ENCODE assay signal across 22 mouse cellular contexts in the genomic region with DNA sequence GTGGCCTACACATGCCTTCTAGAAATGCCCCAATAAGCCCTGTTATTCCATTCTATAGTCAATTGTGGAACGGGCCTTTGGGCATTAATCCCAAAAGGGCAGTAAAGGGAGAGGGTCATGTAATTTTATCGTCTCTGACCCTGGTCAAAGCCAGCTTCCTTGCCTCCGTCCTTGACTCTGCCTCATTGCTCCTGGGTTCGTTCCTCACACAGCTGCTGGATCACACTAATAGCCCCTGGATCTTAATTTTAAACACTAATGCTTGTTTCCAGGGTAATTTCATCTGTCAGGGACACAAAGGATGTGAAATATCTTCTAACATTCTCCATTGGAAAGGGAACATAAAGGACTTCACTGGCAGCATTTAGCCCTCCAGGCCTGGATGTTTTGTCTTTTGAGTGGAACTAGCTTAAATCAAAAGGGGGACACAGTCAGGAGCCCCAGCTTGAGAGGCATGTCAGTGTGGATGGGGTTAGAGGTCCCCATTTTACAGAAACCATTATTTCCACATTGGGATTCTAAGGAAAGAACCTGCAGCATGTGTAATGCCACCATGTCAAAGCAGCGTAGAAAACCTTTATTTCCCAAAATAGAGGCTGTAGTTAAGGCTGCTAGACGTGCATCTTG.
"Had no signal": no experiment of that assay in that cellular context is flagged by ENCODE, and none has a peak within 500 bp of the region (broad histone marks: within the 10 kb centered on the region; RNA-seq: fewer than 3 reads in every experiment).

No protein-coding gene starts in this region.

- H3K36me3 ChIP-seq: liver, embryonic 15.5 days; lung, embryonic 15.5 days; midbrain, embryonic 10.5 days; midbrain, embryonic 12.5 days had no signal

- H3K27ac ChIP-seq: liver, embryonic 15.5 days; lung, embryonic 15.5 days; macrophage; midbrain, embryonic 10.5 days; midbrain, embryonic 12.5 days had no signal

- H3K9me3 ChIP-seq: liver, embryonic 15.5 days; lung, embryonic 15.5 days; midbrain, embryonic 10.5 days had no signal

- ATAC-seq: liver, postnatal 0 days; lung, postnatal 0 days; midbrain, embryonic 16.5 days had no signal

- H3K4me3 ChIP-seq: liver, embryonic 15.5 days; lung, embryonic 15.5 days; megakaryocyte, embryonic 14.5 days; midbrain, embryonic 10.5 days; midbrain, embryonic 12.5 days; myocyte had no signal

- H3K4me2 ChIP-seq: liver, embryonic 15.5 days; lung, embryonic 15.5 days; midbrain, embryonic 12.5 days had no signal

- DNase-seq: liver, postnatal 0 days; lung, adult 2 months; lung, postnatal 14 days; lung, postnatal 36 days; midbrain, embryonic 14.5 days; retina, postnatal 1 day; right cerebral cortex, adult 18-20 months; right cerebral cortex, postnatal 25 days; right cerebral cortex, postnatal 4 days; spleen, adult 18-20 months; thymus, adult 18-20 months; thymus, postnatal 14 days; thymus, postnatal 36 days had no signal

- H3K27me3 ChIP-seq: liver, embryonic 15.5 days; lung, embryonic 15.5 days; midbrain, embryonic 12.5 days had no signal

- H3K9ac ChIP-seq: liver, embryonic 15.5 days; liver, postnatal 0 days; lung, embryonic 15.5 days; midbrain, embryonic 12.5 days had no signal

- H3K4me1 ChIP-seq: liver, embryonic 15.5 days; lung, embryonic 15.5 days; megakaryocyte, embryonic 14.5 days had no signal
